Mouse (Mus musculus) neural tube, embryonic 15.5 days (tissue): ENCODE measurements around the gene Lctl. TPM values are rescaled to one million over a fixed set of nuclear protein-coding genes. Genes with fewer than 3 reads are reported as not detected.

Experiments used
- ATAC-seq: fragments of 200-750 bp; cut with Nextera tagmentation; 2 replicates; pipeline ENCODE4 v1.8.0; 2017; ENCODE audit warnings: mild to moderate bottlenecking, moderate TSS enrichment, moderate library complexity; ENCODE audit not compliant: low FRiP score
- H3K27ac ChIP-seq: fragments of 300-500 bp; sonication (generic); replicated peaks from 2 replicates; pipeline ENCODE4 v1.5.1; 2015; ENCODE audit warnings: mild to moderate bottlenecking, inconsistent platforms
- H3K27me3 ChIP-seq: fragments of 300-500 bp; sonication (generic); replicated peaks from 2 replicates; pipeline ENCODE4 v1.6.1; 2015; ENCODE audit warnings: inconsistent platforms
- H3K36me3 ChIP-seq: fragments of 300-500 bp; sonication (generic); 2 replicates; pipeline ENCODE4 v1.6.1; 2015; ENCODE audit warnings: inconsistent platforms
- H3K4me1 ChIP-seq: fragments of 300-500 bp; sonication (generic); 2 replicates; pipeline ENCODE4 v1.6.1; 2015; ENCODE audit warnings: inconsistent platforms
- H3K4me2 ChIP-seq: fragments of 300-500 bp; sonication (generic); 2 replicates; pipeline ENCODE4 v1.6.1; 2015; ENCODE audit warnings: inconsistent platforms, mild to moderate bottlenecking, moderate library complexity
- H3K4me3 ChIP-seq: fragments of 300-500 bp; sonication (generic); replicated peaks from 2 replicates; pipeline ENCODE4 v1.5.1; 2015; ENCODE audit warnings: mild to moderate bottlenecking, inconsistent platforms
- H3K9ac ChIP-seq: fragments of 300-500 bp; sonication (generic); replicated peaks from 2 replicates; pipeline ENCODE4 v1.6.1; 2015; ENCODE audit warnings: mild to moderate bottlenecking, inconsistent platforms
- H3K9me3 ChIP-seq: fragments of 300-500 bp; sonication (generic); replicated peaks from 2 replicates; pipeline ENCODE4 v1.6.1; 2016; ENCODE audit warnings: inconsistent platforms
- WGBS: fragments of 180-500 bp; shearing (Covaris S2); methylation state at CpG from one replicate; pipeline ENCODE4 v1.1.7; 2015; ENCODE audit warnings: mixed read lengths; 5-methylcytosine and 5-hydroxymethylcytosine counted together
- polyA plus RNA-seq: library from polyadenylated mRNA; unstranded; fragments of >200 nt; fragmentation: Nextera tagmentation; extraction: Ambion mirVana; gene quantifications from 2 replicates; pipeline ENCODE4 v1.2.1, GENCODE M21; 2015

Lctl gene
- polyA plus RNA-seq, result not detected in 2 replicates

DNA sequence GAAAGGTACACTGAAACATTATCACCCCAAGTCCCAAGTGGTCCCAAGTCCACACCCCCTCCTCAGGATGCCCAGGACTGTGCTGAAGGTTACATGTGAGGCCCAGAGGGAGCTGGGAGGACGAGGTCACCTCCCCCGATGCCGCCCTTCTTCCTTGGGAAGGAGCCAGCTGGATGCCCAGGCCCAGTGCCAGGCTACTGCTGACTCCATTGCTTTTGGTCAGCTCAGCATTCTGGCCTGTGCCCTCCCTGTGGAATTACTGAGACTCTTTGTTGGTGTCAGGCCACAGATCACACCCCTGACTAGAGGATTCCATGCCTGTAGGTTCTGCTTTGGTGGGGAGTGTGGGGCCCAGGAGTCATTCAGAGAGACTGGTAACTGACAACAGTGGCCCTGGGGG, at the start of gene Lctl:
Lctl (plus strand) TSS at position 272 of the 400 bp plus-strand sequence.
- no peak within 1 kb of the TSS for H3K9ac ChIP-seq

DNA sequence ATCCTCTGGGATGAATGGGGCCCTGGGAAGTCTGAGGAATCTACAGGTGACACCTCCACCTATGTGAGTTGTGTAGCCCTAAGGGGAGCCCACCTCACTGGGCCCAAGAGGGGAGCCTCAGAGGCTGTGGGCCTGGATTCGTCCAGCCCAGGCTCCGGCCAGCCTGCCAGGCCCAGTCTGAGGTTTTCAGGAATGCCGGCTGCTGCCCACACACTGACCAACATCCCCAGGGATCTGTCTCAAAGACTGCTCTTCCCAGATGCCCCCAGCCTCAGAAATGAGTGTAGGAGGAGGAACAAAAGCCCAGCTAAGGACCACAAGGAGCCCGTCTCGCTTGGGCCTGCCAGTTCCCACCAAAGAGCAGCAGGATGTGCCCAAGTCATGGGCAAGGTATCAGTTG, 49.2 kb upstream of the Lctl start:
- 91% methylated on average over 5 of the region's 5 CpGs for WGBS
- peaks cover 7% of the 10 kb centered on the region for H3K4me1 ChIP-seq
- no peak overlapping the region for H3K27ac ChIP-seq
- no peak overlapping the region for H3K9ac ChIP-seq
- H3K36me3 ChIP-seq, result no peaks in the 10 kb centered on the region
- no peaks in the 10 kb centered on the region for H3K27me3 ChIP-seq
- ATAC-seq, result no peak
- no peak overlapping the region for H3K4me3 ChIP-seq
- no peak overlapping the region for H3K4me2 ChIP-seq
- no peaks in the 10 kb centered on the region for H3K9me3 ChIP-seq

More for the DNA sequence above, at the start of gene Lctl:
- no peak within 1 kb of the TSS for H3K4me2 ChIP-seq
- no peak for ATAC-seq
- WGBS, result 62% methylated on average over 3 of the region's 3 CpGs
- H3K9me3 ChIP-seq, result no peaks in the 10 kb centered on the region
- H3K27ac ChIP-seq, result no peak within 1 kb of the TSS
- H3K4me1 ChIP-seq, result no peaks in the 10 kb centered on the region
- H3K4me3 ChIP-seq, result no peak within 1 kb of the TSS
- no peaks in the 10 kb centered on the region for H3K36me3 ChIP-seq
- no peaks in the 10 kb centered on the region for H3K27me3 ChIP-seq

DNA sequence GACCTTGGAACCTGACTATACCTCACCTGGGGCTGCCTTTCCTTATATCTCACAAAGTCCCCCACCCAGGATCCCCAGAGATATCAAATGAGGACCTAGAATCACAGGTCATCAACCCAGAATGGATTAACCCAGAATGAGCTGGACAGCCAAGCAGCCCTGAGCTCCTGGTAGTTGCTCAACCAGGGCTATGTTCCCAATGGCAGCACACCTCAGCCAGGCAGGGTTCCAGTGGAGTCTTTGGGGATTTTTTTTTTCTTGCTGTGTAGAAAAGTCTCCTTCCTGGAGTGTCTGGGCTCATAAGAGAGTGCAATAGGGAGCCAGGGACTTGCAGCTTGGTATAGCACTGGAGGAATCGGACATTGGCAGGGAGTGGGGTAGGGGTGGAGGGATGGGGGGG, 48.4 kb upstream of the Lctl start:
- no peak overlapping the region for H3K9ac ChIP-seq
- ATAC-seq, result no peak
- H3K4me3 ChIP-seq, result no peak overlapping the region
- H3K4me2 ChIP-seq, result no peak overlapping the region
- H3K27ac ChIP-seq, result no peak overlapping the region
- H3K9me3 ChIP-seq, result no peaks in the 10 kb centered on the region
- H3K36me3 ChIP-seq, result no peaks in the 10 kb centered on the region
- no peaks in the 10 kb centered on the region for H3K27me3 ChIP-seq
- 100% methylated on average over 1 of the region's 1 CpGs for WGBS
- peaks cover 7% of the 10 kb centered on the region for H3K4me1 ChIP-seq

DNA sequence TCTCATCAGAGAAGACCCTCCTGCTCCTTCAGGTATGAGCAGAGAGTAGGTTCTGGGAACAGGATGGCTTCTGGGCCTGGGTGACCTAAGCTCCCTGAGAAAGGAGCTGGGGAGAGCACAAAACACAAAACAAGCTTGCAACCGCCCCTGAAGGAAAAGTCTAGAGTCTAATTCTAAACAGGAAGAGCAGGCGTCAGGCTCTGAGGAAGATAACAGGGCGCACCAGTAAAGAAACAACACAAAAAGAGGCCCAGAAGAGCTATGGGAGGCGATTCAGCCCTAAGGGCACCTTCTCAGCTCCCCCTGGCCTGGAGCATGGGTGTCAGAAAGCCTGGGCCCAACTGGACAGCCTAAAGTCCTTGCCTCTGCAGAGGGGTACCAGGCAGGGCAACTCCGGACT, 47.8 kb upstream of the Lctl start:
- peaks cover 7% of the 10 kb centered on the region for H3K4me1 ChIP-seq
- 86% methylated on average over 5 of the region's 5 CpGs for WGBS
- no peak overlapping the region for H3K4me2 ChIP-seq
- no peaks in the 10 kb centered on the region for H3K27me3 ChIP-seq
- H3K27ac ChIP-seq, result no peak overlapping the region
- ATAC-seq, result no peak
- no peaks in the 10 kb centered on the region for H3K9me3 ChIP-seq
- H3K4me3 ChIP-seq, result no peak overlapping the region
- no peak overlapping the region for H3K9ac ChIP-seq
- no peaks in the 10 kb centered on the region for H3K36me3 ChIP-seq

DNA sequence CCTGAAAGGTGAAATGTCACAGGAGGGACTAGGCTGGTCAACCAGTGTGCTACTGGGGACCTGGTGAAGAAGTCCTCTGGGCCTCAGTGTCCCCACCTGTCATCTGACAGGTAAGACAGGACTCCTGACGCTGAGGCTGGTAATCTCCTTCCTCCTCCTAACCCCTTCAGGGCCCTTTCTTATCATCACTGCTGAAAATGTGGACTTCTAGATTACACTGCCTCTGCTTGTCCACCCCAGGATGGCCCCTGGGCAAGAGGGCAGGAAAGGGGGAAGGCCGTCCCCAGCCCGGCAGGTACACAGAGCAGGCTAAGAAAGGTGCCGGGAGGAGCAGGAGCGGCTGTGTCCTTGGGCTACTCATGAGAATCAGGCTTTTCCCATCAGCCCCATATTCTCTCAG, 46.3 kb upstream of the Lctl start:
- ATAC-seq, result no peak
- 96% methylated on average over 5 of the region's 5 CpGs for WGBS
- no peaks in the 10 kb centered on the region for H3K36me3 ChIP-seq
- H3K4me2 ChIP-seq, result no peak overlapping the region
- H3K9ac ChIP-seq, result no peak overlapping the region
- no peak overlapping the region for H3K27ac ChIP-seq
- H3K27me3 ChIP-seq, result no peaks in the 10 kb centered on the region
- H3K4me3 ChIP-seq, result no peak overlapping the region
- peaks cover 7% of the 10 kb centered on the region for H3K4me1 ChIP-seq
- no peaks in the 10 kb centered on the region for H3K9me3 ChIP-seq

DNA sequence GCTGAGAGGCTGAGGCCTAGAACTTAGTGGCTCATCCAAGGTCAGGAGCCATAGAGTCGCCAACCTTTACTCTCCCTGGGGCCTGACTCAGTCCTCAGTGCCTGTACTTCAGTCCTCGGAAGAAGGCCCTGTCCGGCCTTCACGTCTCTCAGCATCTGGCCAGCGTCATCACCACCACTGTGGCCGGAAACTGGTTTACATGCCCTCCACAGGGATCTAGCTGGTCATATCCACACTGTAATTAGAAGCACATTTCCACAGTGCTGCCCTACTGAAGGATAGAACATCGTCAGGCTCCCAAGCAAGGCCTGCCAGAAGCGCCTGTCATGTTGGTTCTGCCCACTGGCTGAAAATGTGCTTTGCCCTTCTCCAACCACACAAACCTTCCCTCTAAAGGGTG, 42.1 kb upstream of the Lctl start:
- 88% methylated on average over 8 of the region's 8 CpGs for WGBS
- ATAC-seq, result no peak
- H3K27me3 ChIP-seq, result no peaks in the 10 kb centered on the region
- H3K27ac ChIP-seq, result no peak overlapping the region
- H3K9ac ChIP-seq, result no peak overlapping the region
- no peaks in the 10 kb centered on the region for H3K36me3 ChIP-seq
- no peaks in the 10 kb centered on the region for H3K4me1 ChIP-seq
- H3K4me2 ChIP-seq, result no peak overlapping the region
- no peaks in the 10 kb centered on the region for H3K9me3 ChIP-seq
- H3K4me3 ChIP-seq, result no peak overlapping the region

DNA sequence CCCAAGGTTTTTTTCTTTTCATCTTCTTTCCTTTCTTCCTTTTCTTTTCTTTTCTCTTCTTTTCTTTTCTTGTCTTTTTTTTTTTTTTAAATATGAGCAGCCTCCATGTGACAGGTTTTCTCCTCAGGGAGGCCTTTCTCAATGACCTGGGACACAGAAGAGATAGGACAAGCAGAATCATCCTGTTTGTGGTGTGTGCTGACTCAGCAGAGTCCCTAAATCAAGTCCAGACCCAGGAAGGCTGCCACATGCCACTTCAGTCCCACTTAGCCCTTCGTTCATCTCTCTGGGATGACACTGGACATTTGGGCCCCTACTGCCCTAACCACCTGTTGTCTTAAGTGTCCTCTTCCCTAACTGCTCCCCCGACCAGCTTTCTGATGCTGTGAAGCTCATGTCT, 40.5 kb upstream of the Lctl start:
- H3K36me3 ChIP-seq, result no peaks in the 10 kb centered on the region
- ATAC-seq, result no peak
- H3K9me3 ChIP-seq, result no peaks in the 10 kb centered on the region
- WGBS, result 82% methylated on average over 2 of the region's 2 CpGs
- no peaks in the 10 kb centered on the region for H3K27me3 ChIP-seq
- H3K4me2 ChIP-seq, result no peak overlapping the region
- no peak overlapping the region for H3K4me3 ChIP-seq
- no peak overlapping the region for H3K27ac ChIP-seq
- no peaks in the 10 kb centered on the region for H3K4me1 ChIP-seq
- no peak overlapping the region for H3K9ac ChIP-seq

DNA sequence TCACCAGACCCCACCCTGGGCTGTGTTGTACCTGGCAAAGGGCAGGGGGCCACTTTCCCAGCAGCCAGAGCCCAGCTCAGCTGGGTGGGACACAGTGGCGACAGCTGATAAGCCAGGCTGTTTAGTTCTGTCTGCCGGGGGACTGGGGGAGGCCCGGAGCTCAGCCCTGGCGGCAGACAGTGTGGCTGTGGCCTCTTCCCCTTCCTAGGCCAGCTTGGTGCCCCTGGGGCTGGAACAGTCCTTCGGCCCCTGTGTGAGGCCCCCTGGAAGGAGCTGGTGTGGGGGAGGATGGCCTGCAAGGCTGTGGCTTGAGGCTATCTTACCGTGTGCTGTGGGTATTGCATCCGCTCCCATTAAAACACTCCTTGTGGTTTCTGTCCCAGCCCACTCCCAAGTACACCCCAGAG, 38.6 kb upstream of the Lctl start:
- WGBS, result 57% methylated on average over 7 of the region's 7 CpGs
- Histone ChIP-seq H3K27me3 (peaks cover 5% of the 10 kb centered on the region), H3K9me3 (no peaks in the 10 kb centered on the region), H3K4me3 (no peak overlapping the region), H3K9ac (no peak overlapping the region), H3K4me1 (no peaks in the 10 kb centered on the region), H3K27ac (no peak overlapping the region), H3K36me3 (no peaks in the 10 kb centered on the region), H3K4me2 (no peak overlapping the region)
- ATAC-seq, result no peak

DNA sequence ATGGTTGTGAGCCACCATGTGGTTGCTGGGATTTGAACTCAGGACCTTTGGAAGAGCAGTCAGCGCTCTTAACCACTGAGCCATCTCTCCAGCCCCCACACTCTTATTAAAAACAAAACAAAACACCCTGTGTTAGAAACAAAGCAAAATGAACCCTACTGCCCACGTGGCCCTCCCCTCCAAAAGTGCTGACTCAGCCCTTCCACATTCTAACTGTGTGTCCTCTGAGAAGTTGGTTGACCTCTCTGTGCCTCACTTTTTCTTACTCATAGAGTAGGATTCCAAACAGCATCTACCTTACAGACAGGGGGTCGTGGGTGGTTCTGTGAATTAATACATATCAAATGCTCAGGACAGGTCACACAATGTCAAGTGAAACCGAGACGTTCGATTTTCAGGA, 37.0 kb upstream of the Lctl start:
- 85% methylated on average over 6 of the region's 6 CpGs for WGBS
- no peaks in the 10 kb centered on the region for H3K9me3 ChIP-seq
- H3K27me3 ChIP-seq, result peaks cover 16% of the 10 kb centered on the region
- H3K9ac ChIP-seq, result no peak overlapping the region
- H3K4me2 ChIP-seq, result no peak overlapping the region
- no peak overlapping the region for H3K4me3 ChIP-seq
- H3K4me1 ChIP-seq, result peaks cover 11% of the 10 kb centered on the region
- no peaks in the 10 kb centered on the region for H3K36me3 ChIP-seq
- ATAC-seq, result no peak
- H3K27ac ChIP-seq, result no peak overlapping the region

DNA sequence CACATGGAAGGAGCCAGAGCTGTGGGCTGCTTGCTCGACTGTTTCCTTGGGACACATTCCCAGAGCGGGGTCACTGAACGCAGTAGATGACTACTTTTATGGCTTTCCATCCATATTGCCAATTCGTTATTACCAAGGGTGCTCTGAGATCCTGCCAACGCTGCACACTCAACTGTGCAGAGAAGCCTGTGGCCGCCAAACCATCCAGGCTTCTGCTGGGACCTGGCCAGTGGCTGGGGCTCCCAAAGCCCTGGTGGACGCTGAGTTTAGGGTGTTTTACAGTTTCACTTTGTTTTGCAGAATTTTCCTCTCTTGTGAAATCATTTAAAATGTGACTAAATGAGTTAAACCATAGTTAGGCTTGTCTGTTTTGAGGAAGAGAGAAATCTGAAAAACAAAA, 32.7 kb upstream of the Lctl start:
- Histone ChIP-seq H3K4me2 (peak overlapping the region; percentile 87), H3K4me3 (peak overlapping the region; percentile 38), H3K36me3 (no peaks in the 10 kb centered on the region), H3K4me1 (peaks cover 17% of the 10 kb centered on the region), H3K27ac (0 out of 2 replicates have a peak overlapping the region, but pooled peaks have one; percentile 41), H3K9ac (no peak overlapping the region), H3K9me3 (no peaks in the 10 kb centered on the region), H3K27me3 (peaks cover 29% of the 10 kb centered on the region)
- ATAC-seq, result no peak
- WGBS, result 24% methylated on average over 7 of the region's 7 CpGs

DNA sequence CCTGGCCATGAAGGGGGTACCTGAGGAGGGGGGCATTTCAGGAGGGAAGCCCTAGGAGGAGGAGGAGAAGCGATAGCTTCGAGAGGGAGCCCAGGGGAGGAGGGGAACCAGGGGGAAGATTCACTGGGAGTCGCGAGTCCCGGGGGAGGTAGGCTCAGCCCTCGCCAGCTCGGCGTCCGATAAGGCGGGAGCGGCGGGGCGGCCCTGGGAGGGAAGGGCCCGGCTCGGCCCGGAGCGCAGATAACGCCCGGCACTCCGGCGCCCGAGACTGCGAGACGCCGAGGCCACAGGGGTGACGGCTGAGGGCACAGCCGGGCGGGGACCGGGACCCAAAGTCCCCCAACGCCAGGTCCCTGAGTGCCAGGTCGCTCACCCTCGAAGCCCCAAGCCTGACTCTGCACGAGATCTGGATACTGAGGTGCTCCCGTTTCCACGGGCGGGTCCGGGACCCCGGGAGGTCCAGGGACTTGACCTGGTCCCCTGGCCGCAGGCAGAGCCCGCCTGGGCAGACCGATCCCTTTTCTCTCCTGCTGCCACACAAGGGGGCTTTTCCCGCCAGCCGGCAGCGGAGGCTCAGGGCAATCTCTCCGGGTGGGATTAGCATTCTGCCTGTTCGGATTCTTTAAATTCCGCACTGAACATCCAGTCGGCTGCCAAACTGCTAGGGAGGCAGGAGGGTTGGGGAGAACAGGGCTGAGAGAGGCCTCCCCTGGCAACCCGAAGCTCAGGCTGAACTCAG, 32.1 kb upstream of the Lctl start:
- Histone ChIP-seq H3K9ac (peak overlapping the region; percentile 54), H3K4me2 (peak overlapping the region; percentile 87), H3K36me3 (no peaks in the 10 kb centered on the region), H3K9me3 (no peaks in the 10 kb centered on the region), H3K27me3 (peaks cover 29% of the 10 kb centered on the region), H3K27ac (peak overlapping the region; percentile 41; the same call in 1 of the 2 replicates), H3K4me3 (peak overlapping the region; percentile 38), H3K4me1 (peaks cover 17% of the 10 kb centered on the region)
- ATAC-seq, result no peak; the same call in 1 of the 2 replicates
- WGBS, result 1% methylated on average over 49 of the region's 49 CpGs

DNA sequence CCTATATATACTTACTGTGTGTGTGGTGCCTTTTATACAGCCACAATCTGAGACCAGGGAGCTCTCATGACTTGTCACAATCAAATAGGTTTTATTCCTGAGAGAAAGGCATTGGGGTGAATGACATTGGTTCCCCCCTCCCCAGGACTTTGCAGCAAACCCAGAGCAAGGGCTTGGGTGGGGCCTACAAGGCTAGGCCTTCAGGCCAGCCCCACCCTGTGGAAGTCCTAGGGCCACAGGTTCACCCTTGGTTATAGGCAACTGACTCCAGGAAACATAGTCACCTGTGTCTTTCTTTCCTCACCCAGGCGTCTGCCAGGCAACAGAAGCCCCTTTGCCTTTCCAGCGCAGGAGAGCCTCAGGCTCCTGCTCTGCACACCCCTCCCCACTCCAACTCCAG, 31.0 kb upstream of the Lctl start:
- H3K9ac ChIP-seq, result no peak overlapping the region
- peaks cover 17% of the 10 kb centered on the region for H3K4me1 ChIP-seq
- H3K27ac ChIP-seq, result no peak overlapping the region
- ATAC-seq, result no peak
- H3K27me3 ChIP-seq, result peaks cover 29% of the 10 kb centered on the region
- WGBS, result 70% methylated on average over 2 of the region's 2 CpGs
- H3K4me3 ChIP-seq, result no peak overlapping the region
- no peak overlapping the region for H3K4me2 ChIP-seq
- no peaks in the 10 kb centered on the region for H3K9me3 ChIP-seq
- no peaks in the 10 kb centered on the region for H3K36me3 ChIP-seq
